Mouse (Mus musculus): Measurements from ENCODE around the gene Trim17. TPM values are rescaled to one million over a fixed set of nuclear protein-coding genes. Genes with fewer than 3 reads are reported as not detected.

The Trim17 gene
- total and polyA plus RNA-seq, 3 experiments = 0.50 to 0.82 TPM; not detected in 1

- Histone ChIP-seq H3K27me3 (ENCODE audit: control insufficient read depth in 1 of 2, insufficient read depth in 2 of 2, low read length in 2 of 2) (no peaks in the 10 kb centered on the region), H3K9ac (ENCODE audit: control insufficient read depth, low read depth, low read length, poor library complexity, severe bottlenecking) (no peak overlapping the region), H3K36me3 (ENCODE audit: control insufficient read depth in 1 of 2, insufficient read depth in 2 of 2, low read length in 2 of 2) (peaks cover 0 to 13% of the 10 kb centered on the region in 2 experiments; a peak in 2 of 4 replicates), H3K27ac (ENCODE audit: control insufficient read depth, low read depth, low read length) (no peak overlapping the region), H3K4me1 (ENCODE audit: control insufficient read depth in 1 of 2, insufficient read depth in 2 of 2, low read length in 2 of 2) (peaks cover 4 to 15% of the 10 kb centered on the region in 2 experiments; a peak in 3 of 4 replicates), H3K79me2 (ENCODE audit: control insufficient read depth, insufficient read depth, low read length, poor library complexity) (peaks cover 1% of the 10 kb centered on the region; the same call in 1 of the 2 replicates), H3K9me3 (replicated peaks; ENCODE audit: insufficient read depth, low read length) (no peaks in the 10 kb centered on the region), H3K4me3 (ENCODE audit: control insufficient read depth in 1 of 2, insufficient read depth in 1 of 2, low read depth in 2 of 2, low read length in 2 of 2) (no peak overlapping the region)
- no peak for DNase-seq (ENCODE audit: low read depth, low spot score)
- no peak for TF ChIP-seq TBP (IDR thresholded peaks at IDR 0.05; ENCODE audit: low read depth, low read length)
- TF ChIP-seq SIN3A (IDR thresholded peaks at IDR 0.05; ENCODE audit: low read length) = 0 out of 2 replicates have a peak, but pooled peaks have one; percentile 24
Observed at GRCm38 (mm10) chr11:58929641-58930040, 24.8 kb upstream of the Trim17 start.

GRCm38 (mm10) chr11:58930254-58930653, 24.2 kb upstream of the Trim17 start:
- H3K27me3 ChIP-seq (ENCODE audit: control insufficient read depth in 1 of 2, insufficient read depth in 2 of 2, low read length in 2 of 2) = no peaks in the 10 kb centered on the region
- DNase-seq (ENCODE audit: low read depth, low spot score) = peak; percentile 58
- no peak overlapping the region for H3K4me3 ChIP-seq (ENCODE audit: control insufficient read depth in 1 of 2, insufficient read depth in 1 of 2, low read depth in 2 of 2, low read length in 2 of 2)
- peak in 1 of 2 experiments; percentile 46; a peak in 2 of 4 replicates for TF ChIP-seq EP300 (IDR thresholded peaks at IDR 0.05; ENCODE audit: low read depth in 1 of 2, low read length in 2 of 2)
- TF ChIP-seq RAD21 (IDR thresholded peaks at IDR 0.05; ENCODE audit: low read depth, low read length) = no peak
- no peak for TF ChIP-seq POLR2A (IDR thresholded peaks at IDR 0.05; ENCODE audit: control insufficient read depth in 1 of 2, insufficient read depth in 1 of 2, low read depth in 1 of 2, low read length in 2 of 2, poor library complexity in 1 of 2)
- no peak for TF ChIP-seq POLR2AphosphoS5 (IDR thresholded peaks at IDR 0.05; ENCODE audit: borderline replicate concordance, low read depth, low read length)
- no peak for TF ChIP-seq SMC3 (IDR thresholded peaks at IDR 0.05; ENCODE audit: low read depth, low read length)
- TF ChIP-seq ELF1 (IDR thresholded peaks at IDR 0.05; ENCODE audit: low read depth, low read length) = no peak
- no peak for TF ChIP-seq NRF1 (IDR thresholded peaks at IDR 0.05; ENCODE audit: insufficient read depth, low read depth, low read length, poor library complexity, severe bottlenecking)
- TF ChIP-seq ETS1 (IDR thresholded peaks at IDR 0.05; ENCODE audit: low read depth, low read length) = no peak
- TF ChIP-seq CHD2 (IDR thresholded peaks at IDR 0.05; ENCODE audit: low read length) = no peak
- peak; percentile 57; the same call in 1 of the 2 replicates for TF ChIP-seq TAL1 (IDR thresholded peaks at IDR 0.05; ENCODE audit: low read length)
- TF ChIP-seq BHLHE40 (IDR thresholded peaks at IDR 0.05; ENCODE audit: borderline replicate concordance, low read depth, low read length) = no peak
- TF ChIP-seq ZKSCAN1 (IDR thresholded peaks at IDR 0.05; ENCODE audit: low read depth, low read length) = no peak
- TF ChIP-seq POLR2AphosphoS2 (IDR thresholded peaks at IDR 0.05; ENCODE audit: low read length) = no peak
- TF ChIP-seq USF2 (IDR thresholded peaks at IDR 0.05; ENCODE audit: borderline replicate concordance in 1 of 2, insufficient read depth in 1 of 2, low read depth in 1 of 2, low read length in 2 of 2) = no peak
- TF ChIP-seq MEF2A (IDR thresholded peaks at IDR 0.05; ENCODE audit: extremely low read depth, insufficient replicate concordance, low read depth, low read length, poor library complexity, severe bottlenecking) = no peak
- TF ChIP-seq ZNF384 (IDR thresholded peaks at IDR 0.05; ENCODE audit: low read depth, low read length) = no peak
- TF ChIP-seq TCF12 (IDR thresholded peaks at IDR 0.05; ENCODE audit: low read depth, low read length) = 0 out of 2 replicates have a peak, but pooled peaks have one; percentile 48
- peak; percentile 55; the same call in 1 of the 2 replicates for TF ChIP-seq GATA1 (IDR thresholded peaks at IDR 0.05; ENCODE audit: low read depth, low read length)
- no peak for TF ChIP-seq SIN3A (IDR thresholded peaks at IDR 0.05; ENCODE audit: low read length)
- H3K9me3 ChIP-seq (replicated peaks; ENCODE audit: insufficient read depth, low read length) = no peaks in the 10 kb centered on the region
- peaks cover 0 to 13% of the 10 kb centered on the region in 2 experiments; a peak in 2 of 4 replicates for H3K36me3 ChIP-seq (ENCODE audit: control insufficient read depth in 1 of 2, insufficient read depth in 2 of 2, low read length in 2 of 2)
- H3K27ac ChIP-seq (ENCODE audit: control insufficient read depth, low read depth, low read length) = no peak overlapping the region
- no peak overlapping the region for H3K9ac ChIP-seq (ENCODE audit: control insufficient read depth, low read depth, low read length, poor library complexity, severe bottlenecking)
- peaks cover 4 to 15% of the 10 kb centered on the region in 2 experiments; a peak in 3 of 4 replicates for H3K4me1 ChIP-seq (ENCODE audit: control insufficient read depth in 1 of 2, insufficient read depth in 2 of 2, low read length in 2 of 2)
- H3K79me2 ChIP-seq (ENCODE audit: control insufficient read depth, insufficient read depth, low read length, poor library complexity) = peaks cover 1% of the 10 kb centered on the region; the same call in 1 of the 2 replicates

Data from MEL (cell line).